Mouse (Mus musculus) skeletal muscle tissue, adult 2 months (tissue): Measurements from ENCODE around the gene Enox1.

Experiments
- DNase-seq: peaks from one replicate; pipeline ENCODE4 v3.0.0-alpha.2; 2012; ENCODE audit warnings: low read depth, low spot score

The Enox1 gene

DNA sequence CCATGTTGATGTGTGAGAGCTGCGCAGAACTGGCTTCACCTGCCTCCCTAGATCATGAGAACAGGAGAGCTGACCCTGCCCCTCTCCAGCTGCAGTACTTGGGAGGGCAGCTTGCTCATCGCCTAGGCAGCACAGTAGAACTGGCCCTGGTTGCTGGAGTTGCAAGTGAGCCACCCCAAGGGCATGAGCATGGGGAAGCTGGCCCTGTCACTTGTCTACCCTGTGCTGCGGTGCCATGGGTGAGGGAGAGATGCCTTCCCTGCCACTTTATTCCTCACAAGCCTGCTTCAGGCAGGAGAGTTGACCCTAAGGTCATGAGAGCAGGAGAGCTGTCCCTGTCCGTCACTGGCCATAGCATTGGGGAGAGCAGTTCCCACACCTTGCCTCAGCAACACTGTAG is 295.4 kb downstream of the Enox1 start:
- DNase-seq = no peak

DNA sequence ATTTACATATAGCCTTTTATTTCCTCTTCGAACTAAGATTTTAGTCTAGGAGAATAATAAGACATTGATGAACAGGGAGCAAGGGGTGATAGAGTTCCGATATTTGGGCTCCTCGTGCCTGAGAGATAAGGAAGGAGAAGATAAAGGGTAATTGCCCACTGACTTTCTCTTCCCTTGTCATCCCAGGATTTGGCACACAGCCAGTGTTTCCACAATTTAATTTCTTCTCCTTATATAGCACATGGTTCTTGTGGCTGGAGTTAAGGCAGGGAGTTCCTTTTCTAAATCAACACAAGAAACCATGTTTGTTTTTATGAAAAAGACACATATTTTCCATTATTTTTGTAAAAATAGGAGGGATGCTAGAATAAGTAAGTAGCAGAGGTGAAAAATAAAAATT is 299.5 kb downstream of the Enox1 start:
- DNase-seq = no peak

DNA sequence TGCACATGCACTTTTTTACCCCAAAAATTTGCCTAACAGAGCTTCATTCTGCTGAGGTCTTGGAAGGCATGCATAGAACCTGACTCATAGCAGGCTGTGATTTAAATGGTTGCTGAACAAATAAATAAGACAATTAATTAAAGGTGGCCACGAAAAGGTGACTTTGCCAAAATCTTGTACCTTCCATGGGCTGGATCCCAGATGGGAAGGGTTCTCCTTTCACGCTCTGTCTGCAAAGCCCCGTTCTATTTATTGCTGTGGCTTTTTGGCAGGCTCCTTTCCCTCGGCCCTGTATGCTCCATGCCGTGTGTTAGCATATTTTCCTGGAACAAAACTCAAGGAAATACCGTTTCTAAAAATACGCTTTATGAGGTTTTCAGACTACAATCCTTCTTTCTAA is 300.3 kb downstream of the Enox1 start:
- DNase-seq = peak; percentile 20

DNA sequence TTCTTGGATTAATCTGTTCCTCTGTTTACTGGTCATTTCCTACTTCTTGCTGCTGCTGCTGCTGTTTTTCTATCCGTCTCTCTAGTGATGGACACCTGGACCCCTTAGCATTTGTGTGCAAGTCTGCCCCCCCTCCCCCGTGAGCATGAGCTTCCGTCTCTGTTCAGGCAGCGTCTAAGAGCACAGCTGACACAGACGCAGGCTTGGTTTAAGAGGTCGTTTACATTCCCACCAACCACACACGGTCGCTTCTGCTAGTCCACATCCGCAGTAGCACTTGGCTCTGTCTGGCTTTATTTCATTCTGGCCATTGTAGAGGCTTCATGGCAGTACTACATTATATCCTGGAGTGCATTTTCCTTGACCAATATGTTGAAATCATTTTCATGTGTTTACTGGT is 301.7 kb downstream of the Enox1 start:
- DNase-seq = no peak

DNA sequence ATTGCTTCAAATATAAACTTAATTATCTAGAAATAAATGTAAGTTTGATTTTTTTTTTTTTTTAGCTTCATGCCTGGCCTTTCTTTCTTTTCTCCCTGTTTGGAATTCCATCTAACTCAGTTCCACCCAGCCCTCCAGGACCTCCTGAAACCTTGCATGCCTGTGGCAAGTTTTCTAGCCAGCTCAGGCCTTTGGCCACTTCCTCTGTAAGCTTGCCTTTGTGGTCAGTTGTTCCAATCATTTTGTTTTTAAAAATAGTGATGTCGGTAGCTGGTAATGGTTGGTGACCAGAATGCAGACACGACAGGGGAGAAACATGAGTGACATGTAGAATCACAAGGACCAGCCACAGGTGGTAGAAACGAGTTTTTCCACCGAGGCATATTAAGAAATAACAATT is 307.4 kb downstream of the Enox1 start:
- DNase-seq = no peak

DNA sequence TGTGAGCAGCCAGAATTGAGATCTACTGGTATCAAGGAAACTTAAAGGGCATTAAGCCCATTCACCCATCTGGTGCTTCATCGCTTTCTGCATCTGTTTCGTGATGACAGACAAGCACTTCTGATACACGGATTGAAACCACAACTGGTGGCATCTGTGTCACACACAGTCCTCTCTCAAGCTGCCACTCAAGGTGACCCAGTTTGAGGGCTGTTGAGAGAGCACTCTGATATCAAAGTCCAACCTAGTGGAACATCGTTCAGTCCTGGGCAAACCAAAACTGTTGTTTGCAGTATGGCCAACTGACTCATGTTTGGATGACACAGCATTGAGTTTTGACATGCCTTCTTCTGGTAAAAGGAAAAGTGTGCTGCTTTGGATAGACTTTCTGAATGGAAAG is 308.2 kb downstream of the Enox1 start:
- peak; percentile 36 for DNase-seq

DNA sequence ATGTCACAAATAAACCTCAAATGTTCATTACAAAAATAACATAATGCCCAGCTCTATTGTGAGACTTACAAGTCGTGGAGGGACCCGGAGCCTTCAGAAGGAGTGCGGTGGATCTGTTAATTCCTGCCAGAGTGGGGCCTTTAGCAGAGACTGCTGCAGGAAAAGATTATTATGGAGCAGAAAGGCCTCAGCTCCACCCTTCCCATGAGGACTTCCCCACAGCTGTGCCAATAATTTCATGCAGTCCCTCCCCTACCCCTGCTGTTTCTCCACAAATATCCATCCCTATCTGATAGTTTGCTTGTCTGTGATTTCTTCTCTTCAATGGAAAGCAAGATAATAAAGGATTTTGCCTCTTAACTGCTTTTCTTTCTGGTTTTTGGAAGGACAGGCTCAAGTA is 314.0 kb downstream of the Enox1 start:
- peak; percentile 31 for DNase-seq

DNA sequence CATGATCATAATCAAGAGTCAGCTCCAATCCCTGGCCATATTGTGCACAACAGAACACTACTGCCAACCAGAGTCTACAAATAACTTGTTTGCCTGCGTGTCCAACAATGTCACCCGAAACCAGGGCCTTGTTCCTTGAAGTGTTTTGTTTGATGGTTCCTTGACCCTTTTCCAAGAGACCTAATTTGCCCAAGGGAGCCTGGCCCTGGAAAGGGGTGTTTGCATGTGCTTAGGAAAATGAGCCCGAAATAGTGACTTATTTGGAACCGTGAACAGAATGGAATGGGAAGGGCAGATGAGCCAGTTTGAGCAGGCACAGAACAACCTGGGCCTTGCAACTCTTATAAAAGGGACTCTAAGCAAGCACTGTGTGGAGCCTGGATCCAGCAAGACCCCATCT is 316.9 kb downstream of the Enox1 start:
- peak; percentile 30 for DNase-seq

DNA sequence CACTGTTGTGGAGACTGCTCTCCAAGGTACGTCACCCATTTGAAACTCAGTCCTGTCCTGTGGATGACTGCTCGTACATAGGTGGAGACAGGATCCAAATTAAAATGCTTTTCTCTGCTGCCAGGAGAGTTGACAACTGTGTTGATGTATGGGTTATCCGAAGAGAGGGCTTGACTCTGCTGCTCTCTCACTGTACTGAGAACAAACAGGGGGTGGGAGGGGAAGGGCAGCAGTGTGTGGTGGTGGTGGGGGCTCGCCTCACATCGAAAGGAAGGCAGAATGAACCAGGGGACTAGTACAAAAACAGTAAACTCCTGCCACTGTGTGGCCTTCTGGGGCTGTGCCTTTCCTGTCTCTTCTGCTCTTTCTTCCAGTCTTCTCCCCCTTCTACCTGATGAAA is 317.5 kb downstream of the Enox1 start:
- no peak for DNase-seq

DNA sequence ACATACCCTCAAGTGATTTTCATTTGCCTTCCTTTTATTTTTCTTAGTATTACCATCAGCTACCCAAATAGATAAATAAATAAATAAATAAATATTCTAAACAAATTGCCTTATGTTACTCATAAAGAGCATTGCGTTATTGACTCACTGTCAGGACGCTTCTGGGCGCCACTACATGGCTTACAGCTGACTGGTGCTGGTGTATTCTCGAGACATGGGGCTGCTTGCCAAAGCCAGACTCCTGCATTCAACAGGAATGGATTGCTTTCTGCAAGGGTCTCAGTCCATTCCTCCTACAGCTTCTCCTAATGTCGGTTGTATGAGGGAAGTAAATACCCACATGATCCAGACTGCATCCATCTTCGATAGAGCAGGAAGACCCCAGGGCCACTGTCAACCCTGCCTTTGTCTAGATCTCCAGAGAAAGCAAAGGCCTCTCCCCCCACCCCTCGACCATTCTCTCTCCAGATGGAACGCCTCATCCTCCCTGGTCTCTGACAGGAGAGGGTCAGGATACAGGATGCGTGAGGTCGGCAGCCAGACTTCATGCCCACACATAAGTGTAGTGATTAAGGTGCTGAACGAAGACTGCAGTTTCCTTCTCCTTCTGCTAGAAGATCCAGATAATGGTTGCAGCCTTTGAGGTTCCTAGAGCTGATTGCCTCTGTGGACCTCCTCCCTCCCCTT is 318.7 kb downstream of the Enox1 start:
- DNase-seq = no peak

DNA sequence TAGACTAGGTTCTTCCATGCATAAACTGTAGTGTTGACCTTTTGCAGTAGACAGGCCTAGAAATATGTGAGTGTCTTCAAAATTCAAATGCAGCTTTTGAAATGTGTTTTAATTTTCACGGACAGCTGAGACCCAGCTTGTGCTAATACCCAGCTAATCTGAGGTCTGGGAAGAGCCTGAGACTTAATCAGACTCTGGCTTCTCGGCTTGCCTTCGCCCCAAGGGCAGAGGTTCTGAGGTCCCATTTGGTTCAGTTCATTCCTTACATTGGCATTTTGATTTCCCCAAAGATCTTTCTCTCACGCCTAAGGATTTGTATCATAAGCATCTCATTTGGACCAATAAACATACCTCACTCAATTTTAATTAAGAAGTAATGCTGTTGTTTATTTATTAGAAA is 321.1 kb downstream of the Enox1 start:
- no peak for DNase-seq

DNA sequence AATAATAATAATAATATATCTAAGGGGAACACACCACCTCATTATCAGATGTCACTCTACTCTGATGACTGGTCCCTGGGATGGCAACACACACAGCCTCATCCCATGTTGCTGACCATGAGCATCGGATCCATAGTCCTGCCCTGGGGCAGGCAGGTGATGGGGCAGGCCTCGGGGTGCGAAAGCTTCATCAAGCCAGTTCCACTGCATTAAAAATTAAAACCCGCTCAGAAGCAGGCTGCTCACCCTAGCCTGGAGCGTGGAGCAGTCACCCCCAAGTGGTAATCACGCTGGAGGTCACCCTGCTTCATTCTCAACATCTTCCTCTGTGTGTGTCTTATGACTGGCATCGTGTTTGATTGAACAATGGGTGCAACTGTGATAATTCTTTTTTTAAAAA is 321.6 kb downstream of the Enox1 start:
- DNase-seq = no peak

DNA sequence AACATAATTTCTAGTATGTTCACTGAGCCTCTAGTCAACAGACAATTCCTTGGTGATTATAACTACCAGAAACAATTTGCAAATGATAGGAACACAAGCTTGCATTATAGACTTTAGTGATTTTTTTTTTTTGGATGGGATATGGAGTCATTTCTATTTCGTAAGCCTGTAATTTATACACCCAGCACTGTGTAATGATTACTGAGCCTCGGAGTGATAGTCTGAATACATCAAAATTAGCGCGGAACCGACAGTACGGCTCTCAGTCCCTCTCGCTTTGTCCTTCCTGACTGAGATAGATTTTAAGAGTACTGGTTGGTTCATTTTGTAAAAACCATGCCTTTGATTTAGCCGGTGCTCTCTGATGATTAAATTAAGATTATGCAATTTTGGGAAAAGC is 322.1 kb downstream of the Enox1 start:
- no peak for DNase-seq

DNA sequence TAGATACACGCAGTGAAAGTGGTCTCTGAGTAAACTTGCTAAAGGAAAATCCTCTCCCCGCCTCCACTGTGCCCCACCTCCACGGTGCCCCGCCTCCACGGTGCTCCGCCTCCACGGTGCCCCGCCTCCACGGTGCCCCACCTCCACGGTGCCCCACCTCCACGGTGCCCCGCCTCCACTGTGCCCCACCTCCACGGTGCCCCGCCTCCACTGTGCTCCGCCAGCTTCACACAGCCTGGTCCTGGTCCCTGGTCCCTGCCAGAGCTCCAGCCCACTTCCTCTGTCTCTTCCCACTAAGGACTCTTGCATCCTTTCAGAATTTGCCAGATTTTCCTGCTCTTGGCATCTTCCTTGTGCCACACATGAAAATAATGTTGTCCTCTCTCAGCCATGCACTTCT is 326.5 kb downstream of the Enox1 start:
- no peak for DNase-seq

DNA sequence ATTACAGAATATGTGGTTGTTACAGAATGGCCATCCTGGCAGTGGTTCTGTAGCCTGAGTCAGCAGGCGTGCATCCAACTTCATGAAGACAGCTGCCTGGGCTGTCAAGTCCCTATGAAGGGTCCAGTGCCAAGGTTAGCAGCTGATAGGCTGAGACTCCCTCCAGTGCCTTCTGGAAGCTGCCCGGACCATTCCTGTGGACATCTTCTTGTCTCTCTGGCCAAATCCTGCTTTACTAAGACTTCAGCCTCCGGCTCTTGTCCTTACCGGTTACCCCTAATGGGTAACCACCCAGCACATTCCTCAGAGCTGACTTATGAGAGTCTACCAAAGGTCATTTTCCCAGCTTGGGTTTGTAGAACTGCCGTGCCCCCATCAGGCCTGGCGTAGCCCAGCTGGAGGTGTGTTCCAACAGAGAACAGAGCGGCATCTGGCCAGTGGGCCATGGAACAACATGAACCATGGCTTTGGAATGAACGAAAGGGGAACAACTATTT is 328.4 kb downstream of the Enox1 start:
- DNase-seq = peak; percentile 93

DNA sequence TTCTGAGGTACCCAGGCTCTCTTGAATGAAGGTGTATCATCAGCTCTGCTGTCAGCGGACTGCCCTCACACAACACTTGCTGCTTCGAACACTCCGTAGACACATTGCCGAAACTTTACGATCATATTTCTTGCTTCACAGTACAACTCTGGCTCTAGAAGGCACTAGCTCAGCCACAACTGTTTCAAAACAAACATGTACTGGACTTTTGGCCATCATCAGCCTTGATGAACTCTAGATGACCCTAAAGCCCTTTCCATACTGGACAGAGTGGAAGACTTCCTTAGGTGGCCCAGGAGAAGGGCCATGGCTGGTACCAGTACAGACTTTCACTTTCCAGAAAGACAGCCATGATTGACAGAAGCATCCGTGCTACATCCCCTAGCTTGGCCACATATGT is 334.1 kb downstream of the Enox1 start:
- DNase-seq = no peak

DNA sequence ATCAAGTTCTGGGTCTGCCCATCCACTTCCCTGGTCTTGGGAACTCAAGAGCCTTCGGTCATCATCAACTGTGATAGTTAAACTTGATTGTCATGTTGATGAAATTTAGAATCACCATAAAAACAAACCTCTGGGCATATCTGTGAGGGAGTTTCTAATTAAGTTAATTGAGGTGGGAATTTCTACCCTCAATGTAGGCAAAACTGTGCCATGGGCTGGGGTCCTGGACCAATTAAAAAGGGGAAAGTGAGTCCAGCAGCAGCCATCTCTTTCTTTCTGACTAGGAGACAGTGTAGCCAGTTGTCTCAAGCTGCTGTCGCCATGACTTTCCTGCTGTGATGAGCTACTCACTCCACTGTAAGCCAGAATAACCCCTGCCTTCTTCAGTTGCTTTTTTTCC is 335.2 kb downstream of the Enox1 start:
- no peak for DNase-seq

DNA sequence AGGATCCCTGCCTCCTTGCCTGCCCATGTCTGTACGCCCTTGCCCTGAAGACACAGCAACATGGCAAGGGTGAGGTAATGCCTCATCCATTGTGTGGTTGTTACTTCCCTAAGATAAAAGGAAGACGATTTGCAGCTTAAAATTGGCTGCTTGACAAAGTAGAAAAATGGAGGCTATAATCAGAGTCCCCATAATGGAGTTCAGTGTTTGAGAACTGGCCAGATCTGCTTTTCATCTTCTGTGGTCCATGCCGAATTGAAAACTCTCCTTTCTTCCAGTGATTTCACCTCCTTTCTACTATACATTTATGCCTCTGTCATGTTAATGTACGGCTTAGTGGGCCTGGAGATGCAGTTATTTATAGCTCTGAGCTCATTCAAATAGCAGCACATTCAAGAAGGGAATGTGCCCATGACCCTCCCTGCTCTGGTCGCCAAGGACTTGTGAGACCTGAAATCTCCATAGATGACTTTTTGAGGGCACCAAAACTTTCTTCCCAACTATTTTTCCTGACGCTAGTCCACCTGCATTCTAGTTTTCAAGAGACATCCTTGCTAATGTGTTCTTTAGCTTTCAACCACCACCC is 343.5 kb downstream of the Enox1 start:
- no peak for DNase-seq

DNA sequence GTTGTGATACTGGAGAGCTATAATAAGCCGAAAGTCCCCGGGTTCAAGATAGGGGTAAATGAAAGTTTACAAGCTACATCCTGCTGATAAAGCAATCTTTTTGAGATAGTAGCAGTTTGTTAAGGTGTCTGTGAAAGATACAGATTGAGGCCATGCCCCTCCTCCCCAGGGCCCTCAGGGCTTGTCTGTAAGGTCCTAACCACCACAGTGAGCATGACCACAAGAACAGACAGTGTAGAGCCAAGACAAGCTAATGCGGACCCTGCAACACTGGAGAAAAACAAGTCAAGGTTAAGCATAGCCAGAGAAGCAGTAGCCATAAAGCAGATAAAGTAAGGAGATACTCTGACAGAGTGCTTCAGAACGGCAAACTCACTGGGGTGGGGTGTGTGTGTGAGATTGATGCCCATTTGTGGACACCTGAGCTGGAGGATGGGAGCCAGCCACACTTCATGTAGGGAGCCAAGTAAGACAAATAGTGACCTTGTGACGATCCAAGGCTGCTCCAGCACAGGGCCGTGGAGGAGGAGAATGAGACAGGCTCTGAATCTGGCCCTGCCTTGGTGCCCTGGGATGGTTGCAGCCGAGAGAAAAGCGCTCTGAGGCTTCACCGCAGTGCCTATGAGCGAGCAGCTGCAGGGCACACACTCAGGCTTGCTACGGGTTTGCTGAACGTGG is 348.0 kb downstream of the Enox1 start:
- DNase-seq = peak; percentile 34

DNA sequence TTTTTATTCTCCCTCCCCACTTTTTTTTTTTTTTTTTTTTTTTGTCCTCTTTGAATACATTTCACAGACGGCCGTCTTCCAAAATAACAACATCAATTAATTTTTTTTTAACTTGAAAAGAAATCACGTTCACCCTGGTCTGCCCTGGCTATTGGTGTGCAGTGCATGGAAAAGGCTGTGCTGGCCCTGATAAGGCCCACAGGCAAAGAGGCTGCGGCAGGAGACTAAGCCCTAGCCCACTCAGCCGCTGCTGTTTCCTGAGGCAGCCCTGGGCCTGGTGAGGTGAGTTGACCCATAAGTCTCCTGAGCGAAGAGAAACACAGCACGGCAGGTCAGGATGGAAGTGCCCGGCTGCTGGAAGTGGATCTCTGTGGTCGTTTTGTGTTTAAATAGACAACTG is 349.8 kb downstream of the Enox1 start:
- no peak for DNase-seq

DNA sequence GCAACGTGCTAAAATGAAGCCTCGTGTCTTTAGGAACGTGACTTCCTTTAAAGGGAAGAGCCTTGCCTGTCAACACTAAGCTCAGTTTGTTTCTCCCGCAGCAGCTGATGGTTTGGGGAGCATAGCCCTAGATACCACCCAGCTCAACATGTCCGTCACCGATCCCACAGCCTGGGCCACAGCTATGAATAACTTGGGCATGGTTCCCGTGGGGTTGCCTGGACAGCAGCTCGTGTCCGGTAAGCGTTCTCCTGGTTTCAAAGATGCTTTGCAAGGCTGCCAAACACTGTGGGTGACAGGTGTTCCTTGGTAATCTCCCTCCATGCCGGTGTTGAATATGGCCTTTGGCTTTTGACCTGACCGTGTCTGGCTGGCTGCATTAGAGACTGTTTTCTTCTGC is 351.5 kb downstream of the Enox1 start:
- DNase-seq = peak; percentile 83

DNA sequence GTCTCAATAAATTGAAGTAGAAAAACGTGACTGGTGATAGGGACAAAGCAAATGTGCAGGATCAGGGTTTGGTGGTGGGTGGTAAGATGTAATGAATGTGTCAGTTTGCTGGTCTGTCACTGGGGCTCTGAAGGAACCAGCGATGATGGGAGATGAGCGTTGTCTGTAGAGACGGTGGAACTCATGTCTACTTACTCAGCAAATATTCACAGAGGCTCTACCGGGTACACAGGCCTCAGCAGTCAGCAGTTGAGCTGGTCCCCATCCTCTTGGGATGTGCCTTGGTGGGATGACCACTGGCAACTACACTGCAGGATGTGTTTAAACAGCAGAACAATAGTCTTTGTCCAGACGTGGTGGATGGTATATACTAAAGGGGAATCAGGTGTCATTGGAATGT is 352.5 kb downstream of the Enox1 start:
- no peak for DNase-seq

DNA sequence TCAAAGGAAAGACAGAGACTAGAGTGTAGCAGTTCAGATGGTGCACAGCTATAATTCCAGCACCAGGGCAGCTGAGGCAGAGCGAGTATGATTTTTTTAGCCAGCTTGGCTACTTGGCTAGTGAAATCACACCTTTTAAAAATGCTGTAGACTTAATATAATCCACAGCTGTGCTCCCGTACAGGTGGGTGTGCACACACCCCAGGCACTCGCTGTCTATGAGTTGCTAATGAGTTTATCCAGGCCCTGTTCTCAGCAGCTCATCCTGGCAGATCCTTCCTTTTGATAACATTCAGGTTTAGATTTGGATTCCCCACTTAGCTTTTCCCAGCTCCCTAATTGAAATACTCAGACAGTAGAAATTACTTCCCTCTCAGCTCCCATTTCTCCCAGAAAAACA is 353.4 kb downstream of the Enox1 start:
- DNase-seq = no peak
